Mouse (Mus musculus) thymus, adult 18-20 months (tissue): ENCODE measurements around the gene Kcna7.
"Not testable (repeated sequence)": the region's sequence is repeated elsewhere in the genome, so short reads cannot be mapped to it uniquely, and the experiment has no call there.

Experiments used
- DNase-seq, 2 experiments: peaks; one replicate each; pipeline ENCODE4 v3.0.0; 2022; ENCODE audit warnings: mixed read lengths in 2 of 2

Gene Kcna7

DNA sequence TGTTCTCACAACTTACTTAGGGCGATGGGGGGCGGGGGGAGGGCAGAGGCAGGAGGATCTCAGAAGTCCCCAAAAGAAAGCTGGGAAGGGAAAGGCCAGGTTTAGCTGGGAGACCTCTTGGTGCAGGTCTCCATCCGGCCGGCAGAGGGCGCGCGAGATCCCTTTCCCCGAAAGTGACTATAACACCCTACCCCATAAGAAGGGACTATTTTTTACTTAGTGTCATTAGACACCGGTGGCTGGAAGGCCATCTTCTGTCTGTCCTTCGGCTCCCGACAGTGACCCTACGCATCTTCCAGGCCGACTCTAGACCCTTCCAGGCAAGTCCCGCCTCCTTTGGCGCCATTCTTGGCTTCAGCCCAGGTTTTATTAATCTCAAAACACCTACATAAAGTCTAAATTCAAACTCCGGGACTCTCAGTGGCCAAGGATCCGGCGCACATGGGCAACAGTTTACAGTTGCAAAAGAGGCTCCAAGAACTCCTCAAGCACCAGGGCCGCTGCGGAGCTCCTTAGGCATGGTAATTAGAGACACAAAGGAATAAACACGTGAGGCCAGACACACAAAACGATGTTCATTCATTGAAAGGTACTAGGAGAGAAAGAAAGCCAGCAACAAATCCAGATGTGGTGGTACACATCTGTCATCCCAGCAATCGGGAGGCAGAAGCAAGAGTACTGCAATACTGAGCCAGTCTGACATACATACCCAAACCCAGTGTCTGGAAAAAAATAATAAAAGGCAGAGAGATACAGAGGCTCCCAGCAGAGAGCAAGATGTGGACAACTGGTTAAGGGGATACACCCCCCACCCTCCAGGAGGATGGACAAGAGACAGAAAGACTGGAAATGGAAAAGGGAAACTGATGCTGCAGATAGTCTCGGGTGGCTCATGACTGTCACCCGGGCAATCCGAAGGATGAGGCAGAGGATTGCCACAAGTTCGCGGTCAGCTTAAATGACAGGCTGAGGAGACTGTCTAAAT lies at the start of gene Kcna7:
Gene Kcna7, plus strand, starts transcription at position 563 of the 985 bp plus-strand sequence.
- DNase-seq = peak in 1 of 2 experiments; percentile 56

- DNase-seq = no peak
Observed at GRCm38 (mm10) chr7:45356087-45356486, 49.4 kb upstream of the Kcna7 start.

- not testable (repeated sequence) for DNase-seq
Observed at GRCm38 (mm10) chr7:45359081-45359480, 46.4 kb upstream of the Kcna7 start.

DNA sequence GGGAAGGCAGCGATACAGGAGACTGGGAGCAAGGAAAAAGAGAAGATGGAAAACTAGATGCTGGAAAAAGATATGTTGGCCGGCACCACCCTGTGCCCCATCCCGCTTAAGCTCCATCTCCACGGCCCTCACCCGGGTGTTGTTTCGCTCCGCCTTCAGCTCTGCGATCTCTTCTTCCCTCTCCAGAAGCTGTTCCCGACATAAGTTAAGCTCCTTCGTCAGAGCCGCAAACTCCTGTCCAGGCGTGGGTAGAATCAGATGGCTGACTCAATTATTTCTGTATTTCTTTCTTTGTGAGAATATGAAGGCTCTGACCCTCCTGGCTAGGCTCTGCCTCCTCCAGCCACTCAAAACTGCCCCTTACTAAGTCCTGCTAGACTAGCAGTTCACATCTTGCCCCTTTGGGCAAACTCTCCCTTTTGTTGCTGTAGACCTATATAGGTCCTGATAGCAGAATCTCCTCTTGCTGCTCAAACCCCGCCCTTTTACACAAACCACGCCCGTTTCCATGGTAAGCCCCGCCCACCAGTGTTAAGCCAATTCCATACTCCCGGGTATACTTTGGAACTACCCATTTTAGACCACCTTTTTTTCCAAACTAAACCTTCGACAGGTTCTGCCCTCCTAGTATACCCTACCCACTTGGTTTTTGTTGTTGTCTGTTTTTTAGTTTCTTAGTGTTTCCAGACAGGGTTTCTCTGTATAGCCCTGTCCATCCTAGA lies 44.9 kb upstream of the Kcna7 start:
- no peak for DNase-seq

DNA sequence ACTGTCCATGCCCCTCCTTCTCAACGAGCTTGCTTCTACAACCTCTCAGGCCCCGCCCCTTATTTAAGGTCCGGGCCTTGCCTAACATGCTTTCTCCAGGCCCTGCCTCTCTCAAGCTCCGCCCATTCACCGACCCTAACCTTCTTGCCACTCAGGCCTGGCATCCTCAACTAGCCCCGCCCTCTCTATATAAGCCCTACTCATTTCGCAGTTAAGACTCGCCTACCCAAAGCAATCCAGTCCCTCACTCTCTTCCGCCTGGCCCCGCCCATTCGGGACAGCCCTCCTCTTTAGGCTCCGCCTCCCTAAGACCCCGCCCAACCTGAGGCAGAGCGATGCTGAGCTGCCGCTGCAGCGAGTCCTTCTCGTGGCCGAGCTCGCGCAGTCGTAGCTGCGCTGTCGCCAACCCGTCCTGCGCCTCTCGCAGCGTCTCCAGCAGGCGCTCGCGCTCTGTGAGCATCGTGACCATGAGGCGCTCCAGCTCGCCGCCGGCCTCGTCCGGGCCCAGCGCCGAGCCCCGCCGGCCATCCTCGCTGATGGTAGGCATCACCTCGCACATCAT lies 44.1 kb upstream of the Kcna7 start:
- peak in 1 of 2 experiments; percentile 65 for DNase-seq

- no peak for DNase-seq
Observed at GRCm38 (mm10) chr7:45362801-45363200, 42.7 kb upstream of the Kcna7 start.

GRCm38 (mm10) chr7:45363983-45364382 lies 41.5 kb upstream of the Kcna7 start:
- DNase-seq = no peak

- DNase-seq = no peak
Observed at GRCm38 (mm10) chr7:45365742-45366651, 39.5 kb upstream of the Kcna7 start.

GRCm38 (mm10) chr7:45366652-45367019 lies 38.8 kb upstream of the Kcna7 start, which contains the start of gene Ppfia3:
Gene Ppfia3, minus strand, starts transcription at chr7:45367019.
- DNase-seq = no peak

DNA sequence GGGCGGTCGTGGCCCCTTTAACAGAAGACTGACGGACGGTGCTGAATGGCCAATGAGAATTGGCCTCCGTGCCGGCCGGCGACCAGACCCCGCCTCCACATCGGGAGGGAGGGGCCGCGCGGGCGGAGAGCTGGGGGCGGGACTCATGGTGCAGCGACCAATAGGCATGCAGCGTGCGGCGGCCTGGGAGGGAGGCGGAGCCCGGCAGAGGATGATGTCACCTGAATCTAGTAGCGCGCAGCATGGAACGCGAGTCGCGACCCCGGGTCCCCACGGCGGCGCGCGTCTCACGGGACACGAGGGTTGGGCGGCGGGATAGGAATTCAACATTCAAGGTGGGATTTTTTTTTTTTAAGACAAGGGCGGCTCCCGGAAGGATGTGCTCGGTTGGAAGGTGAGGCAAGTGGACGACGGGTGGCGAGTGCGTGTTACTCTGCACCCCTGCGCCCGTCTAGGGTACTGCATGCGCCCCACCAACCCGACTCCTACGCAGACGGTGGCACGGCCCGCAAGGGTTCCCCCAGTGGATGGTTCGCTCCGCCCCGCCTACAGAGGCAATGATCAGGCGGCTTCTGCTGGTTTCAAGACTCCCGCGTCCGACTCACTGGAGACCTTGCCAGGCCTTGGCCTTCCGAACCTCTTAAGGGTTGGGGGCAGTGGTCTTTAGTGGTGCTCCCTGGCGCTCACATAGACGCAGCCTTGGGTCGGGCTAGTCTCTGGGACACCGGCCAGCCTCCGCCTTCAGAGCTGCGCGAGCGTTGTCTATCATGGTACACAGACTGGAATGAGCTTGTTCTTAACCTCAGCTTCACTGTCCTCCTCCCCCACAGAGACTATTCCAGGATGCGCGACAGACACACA lies 38.2 kb upstream of the Kcna7 start:
- DNase-seq = peak; percentile 93

DNA sequence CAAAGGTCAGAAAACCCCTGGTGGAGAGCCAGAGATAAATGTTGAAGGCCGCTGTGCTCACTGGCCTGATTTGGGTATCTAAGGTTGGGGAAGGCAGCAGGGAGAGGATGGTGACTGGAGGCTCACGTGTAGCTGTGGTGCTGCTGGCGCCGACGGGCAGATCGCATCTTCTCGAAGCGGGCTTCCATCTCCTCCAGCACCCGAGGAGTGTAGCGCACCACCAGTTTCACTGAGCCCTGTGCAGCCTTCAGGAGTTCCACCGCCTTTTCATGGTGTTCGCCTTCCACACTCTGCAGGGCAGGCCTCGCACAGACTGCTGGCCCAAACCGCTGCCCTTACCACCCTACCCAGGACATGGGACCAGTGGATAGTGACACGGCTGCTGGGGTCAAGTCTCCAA lies 37.3 kb upstream of the Kcna7 start:
- no peak for DNase-seq

- no peak for DNase-seq
Observed at GRCm38 (mm10) chr7:45369022-45369745, 36.3 kb upstream of the Kcna7 start.

- no peak for DNase-seq
Observed at GRCm38 (mm10) chr7:45369836-45370474, 35.5 kb upstream of the Kcna7 start.

- peak; percentile 81 to 85 for DNase-seq
Observed at GRCm38 (mm10) chr7:45370475-45371311, 34.8 kb upstream of the Kcna7 start, which contains the start of gene Lin7b. Gene Lin7b, minus strand, starts transcription at chr7:45370583.

GRCm38 (mm10) chr7:45372371-45372770 lies 33.1 kb upstream of the Kcna7 start:
- no peak for DNase-seq

DNA sequence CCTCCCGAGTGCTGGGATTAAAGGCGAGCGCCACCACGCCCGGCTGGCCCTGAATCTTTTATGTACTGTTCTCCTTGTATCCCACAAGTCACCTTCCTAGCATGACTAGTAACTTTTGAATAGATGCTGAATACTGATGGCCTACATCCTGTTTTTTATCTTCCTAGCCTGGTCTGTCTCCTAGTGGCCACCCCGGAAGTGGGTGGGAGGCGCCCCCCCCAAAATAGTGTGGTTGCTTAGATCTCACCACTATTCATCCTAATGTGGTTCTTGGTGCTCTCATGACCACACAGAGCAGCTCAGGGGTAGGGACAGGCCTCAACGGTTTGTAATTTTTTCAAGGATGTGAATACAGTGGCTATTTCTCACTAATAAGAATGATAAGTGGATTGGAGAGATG lies 30.8 kb upstream of the Kcna7 start:
- no peak for DNase-seq

DNA sequence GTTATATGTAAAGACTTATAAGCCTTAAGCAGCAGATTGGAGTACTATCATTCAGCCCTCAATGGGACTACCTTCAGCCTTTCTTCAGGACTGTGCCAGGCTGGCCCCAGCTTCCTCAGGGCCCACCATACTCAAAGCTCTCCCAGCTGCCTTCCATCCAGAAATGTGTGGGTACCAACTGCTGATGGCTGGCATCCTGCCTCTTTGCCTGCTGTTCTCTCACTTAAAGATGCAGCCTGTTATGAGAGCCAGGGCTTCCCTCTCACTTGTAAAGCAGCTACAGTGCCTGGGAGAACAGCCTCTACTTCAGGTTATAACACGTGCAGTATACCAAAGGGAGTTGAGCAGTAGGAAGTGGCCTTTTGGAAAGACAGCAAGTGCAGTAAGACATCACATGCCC lies 29.4 kb upstream of the Kcna7 start:
- DNase-seq = no peak

- no peak for DNase-seq
Observed at GRCm38 (mm10) chr7:45386077-45386476, 19.4 kb upstream of the Kcna7 start.

- DNase-seq = no peak
Observed at GRCm38 (mm10) chr7:45395129-45395541, 10.3 kb upstream of the Kcna7 start.
